Mouse (Mus musculus) adrenal gland, adult 10 weeks (tissue): ENCODE data around the gene Olfr90. TPM values are rescaled to one million over a fixed set of nuclear protein-coding genes. Genes with fewer than 3 reads are reported as not detected.

Experiments used
- polyA plus RNA-seq: library from polyadenylated mRNA; stranded (reverse); fragments of 350-450 nt; fragmentation: Illumina TruSeq; extraction: RNeasy Lipid Tissue Mini Kit (QIAGEN cat#74804); gene quantifications from one replicate; pipeline ENCODE4 v1.2.3, GENCODE M21; 2014; ENCODE audit warnings: low read depth, low replicate concordance

Olfr90 gene
- polyA plus RNA-seq, result not detected

GRCm38 (mm10) chr17:37088399-37088798, at the start of gene Olfr90:
Gene Olfr90, minus strand, starts transcription at chr17:37088499.

GRCm38 (mm10) chr17:37119988-37120387, 31.7 kb upstream of the Olfr90 start, which contains the start of gene Olfr92:
Gene Olfr92, minus strand, starts transcription at chr17:37120088.

GRCm38 (mm10) chr17:37098178-37098577, 9.9 kb upstream of the Olfr90 start, which contains the start of gene Olfr91:
Gene Olfr91, minus strand, starts transcription at chr17:37098278.

GRCm38 (mm10) chr17:37045611-37046311, 42.5 kb downstream of the Olfr90 start, which contains the start of gene Gabbr1:
Gene Gabbr1, plus strand, starts transcription at chr17:37045966.

Other genes starting within 250 kb of the Olfr90 start
- not detected for gene Trim15, start 221.3 kb downstream of the Olfr90 start, polyA plus RNA-seq
- not detected for gene Trim10, start 218.9 kb downstream of the Olfr90 start, polyA plus RNA-seq
- gene Trim40, start 198.4 kb downstream of the Olfr90 start, polyA plus RNA-seq, result 0.41 TPM
- not detected for gene Trim31, start 190.4 kb downstream of the Olfr90 start, polyA plus RNA-seq
- gene Rnf39, start 145.6 kb downstream of the Olfr90 start, polyA plus RNA-seq, result not detected
- gene Ppp1r11, start 136.8 kb downstream of the Olfr90 start, polyA plus RNA-seq, result 9.0 TPM
- gene Znrd1, start 129.9 kb downstream of the Olfr90 start, polyA plus RNA-seq, result 18.0 TPM
- 26.9 TPM for gene Znrd1as, start 129.9 kb downstream of the Olfr90 start, polyA plus RNA-seq
- gene 2410137M14Rik, start 107.3 kb downstream of the Olfr90 start, polyA plus RNA-seq, result not detected
- not detected for gene H2-M5, start 99.0 kb downstream of the Olfr90 start, polyA plus RNA-seq
- 4.4 TPM for gene Zfp57, start 87.3 kb downstream of the Olfr90 start, polyA plus RNA-seq
- gene Mog, start 65.1 kb downstream of the Olfr90 start, polyA plus RNA-seq, result not detected
- 34.8 TPM for gene Gabbr1, start 42.5 kb downstream of the Olfr90 start, polyA plus RNA-seq
- gene Olfr91, start 9.8 kb upstream of the Olfr90 start, polyA plus RNA-seq, result not detected
- gene Olfr92, start 31.6 kb upstream of the Olfr90 start, polyA plus RNA-seq, result not detected
- not detected for gene Olfr93, start 73.0 kb upstream of the Olfr90 start, polyA plus RNA-seq
- gene Ubd, start 105.4 kb upstream of the Olfr90 start, polyA plus RNA-seq, result not detected
- not detected for gene Olfr94, start 112.5 kb upstream of the Olfr90 start, polyA plus RNA-seq
- gene Olfr95, start 124.6 kb upstream of the Olfr90 start, polyA plus RNA-seq, result not detected
- gene Olfr96, start 131.6 kb upstream of the Olfr90 start, polyA plus RNA-seq, result not detected
- not detected for gene Olfr97, start 148.8 kb upstream of the Olfr90 start, polyA plus RNA-seq
- not detected for gene Olfr98, start 175.2 kb upstream of the Olfr90 start, polyA plus RNA-seq
- 0.58 TPM for gene H2-M3, start 181.7 kb upstream of the Olfr90 start, polyA plus RNA-seq
- not detected for gene Olfr99, start 195.0 kb upstream of the Olfr90 start, polyA plus RNA-seq
- gene Olfr101, start 215.8 kb upstream of the Olfr90 start, polyA plus RNA-seq, result not detected
- gene Olfr102, start 228.6 kb upstream of the Olfr90 start, polyA plus RNA-seq, result not detected